Mouse (Mus musculus): Measurements from ENCODE around the gene Angptl4.
"Not testable (repeated sequence)": the region's sequence is repeated elsewhere in the genome, so short reads cannot be mapped to it uniquely, and the experiment has no call there.

Angptl4 gene

DNA sequence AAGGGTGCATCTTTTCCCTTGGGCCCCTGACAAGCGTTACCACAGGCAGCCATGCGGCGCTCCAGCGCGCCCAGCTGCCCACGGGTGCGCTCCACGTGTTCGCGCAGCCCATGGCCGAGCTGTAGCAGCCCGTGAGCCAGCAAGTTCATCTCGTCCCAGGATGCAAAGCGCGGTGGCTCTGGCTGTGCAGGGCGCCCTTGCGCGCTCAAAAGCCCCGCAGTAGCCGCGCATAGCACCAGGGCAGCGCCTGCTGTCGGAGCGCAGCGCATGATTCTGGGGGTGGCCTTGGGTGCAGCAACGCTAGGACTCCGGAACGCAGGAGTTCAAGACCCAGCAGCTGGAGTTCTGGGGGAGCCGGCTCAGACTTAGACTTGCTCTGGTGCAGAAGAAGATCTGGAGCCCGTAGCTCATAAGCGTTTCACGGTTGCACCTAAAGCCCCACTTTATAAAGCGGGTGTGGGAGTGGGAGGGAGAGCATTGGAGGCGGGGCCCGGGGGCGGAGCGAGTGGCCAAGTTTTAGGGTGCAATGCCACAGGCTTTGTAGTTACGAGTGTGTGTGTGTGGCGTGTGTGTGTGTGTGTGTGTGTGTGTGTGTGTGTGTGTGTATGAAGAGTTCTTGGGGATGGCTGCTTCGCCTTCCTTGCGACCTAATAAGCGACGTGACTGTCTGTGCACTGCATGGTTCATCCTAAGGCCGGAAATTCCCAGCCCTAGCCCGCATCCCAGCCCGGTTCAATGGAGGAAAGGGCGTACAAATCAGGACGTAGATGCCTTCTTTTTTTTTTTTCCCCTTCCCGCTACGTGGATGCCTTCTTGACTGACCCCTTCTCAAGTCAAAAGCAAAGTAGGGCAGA lies at the start of gene Angptl4:
Gene Angptl4 (minus strand): TSS at position 707 of the 854 bp plus-strand sequence.
- no peak for DNase-seq

DNA sequence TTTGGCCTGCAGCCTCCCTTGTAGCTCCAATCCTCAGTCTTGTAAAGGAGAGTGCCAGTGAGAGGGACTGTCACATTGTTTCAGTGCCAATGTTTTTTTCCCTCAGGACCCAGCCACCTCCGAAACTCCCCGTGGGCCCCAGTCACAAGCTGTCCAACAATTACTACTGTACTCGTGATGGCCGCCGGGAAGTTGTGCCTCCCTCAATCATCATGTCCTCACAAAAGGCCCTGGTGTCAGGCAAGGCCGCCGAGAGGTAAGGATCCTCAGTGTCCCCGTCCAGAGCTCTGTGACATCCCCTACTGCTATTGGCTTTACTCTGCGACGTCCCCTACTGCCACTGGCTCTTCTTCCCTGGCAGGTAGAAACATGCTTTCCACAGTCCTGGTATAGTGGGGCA lies 47.9 kb upstream of the Angptl4 start:
- no peak for DNase-seq

DNA sequence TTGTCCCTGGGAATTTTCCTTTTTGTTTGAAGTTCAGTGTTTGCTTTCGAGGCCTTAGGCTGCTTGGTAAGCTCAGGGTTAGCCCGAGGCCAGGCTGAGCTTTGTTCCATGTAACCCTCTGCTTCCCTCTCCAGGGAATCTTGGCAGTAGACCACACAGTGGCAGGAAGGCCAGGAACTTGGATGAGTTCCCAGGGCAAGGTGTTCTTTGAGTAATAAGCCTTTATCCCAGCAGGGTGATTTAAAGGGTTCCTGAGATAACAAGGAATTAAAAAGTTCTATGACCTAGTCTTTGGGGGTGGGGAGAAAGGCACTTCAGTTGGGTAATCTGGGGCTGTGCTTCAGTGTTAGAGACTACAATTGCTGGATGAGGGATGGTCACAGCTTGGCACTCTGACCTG lies 47.3 kb upstream of the Angptl4 start:
- DNase-seq, result peak; percentile 77

DNA sequence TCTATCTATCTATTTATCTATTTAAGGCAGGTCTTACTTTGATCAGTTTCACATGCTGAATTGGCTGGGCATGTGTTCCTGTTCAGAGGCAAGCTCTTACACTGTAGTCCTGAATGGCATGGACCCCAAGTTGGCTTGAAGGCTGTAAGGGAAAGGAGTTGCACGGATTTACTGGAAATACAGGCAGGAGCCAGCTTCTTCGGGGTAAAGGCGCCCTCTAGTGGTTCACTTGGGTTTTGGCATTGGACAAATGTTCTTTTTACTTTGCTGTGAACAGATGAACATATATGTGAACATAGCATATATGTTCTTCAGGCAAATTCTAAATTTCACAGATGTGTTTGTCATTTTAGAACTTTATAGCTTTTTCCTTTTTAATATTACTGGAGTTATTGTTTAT lies 45.2 kb upstream of the Angptl4 start:
- peak; percentile 86 for DNase-seq

DNA sequence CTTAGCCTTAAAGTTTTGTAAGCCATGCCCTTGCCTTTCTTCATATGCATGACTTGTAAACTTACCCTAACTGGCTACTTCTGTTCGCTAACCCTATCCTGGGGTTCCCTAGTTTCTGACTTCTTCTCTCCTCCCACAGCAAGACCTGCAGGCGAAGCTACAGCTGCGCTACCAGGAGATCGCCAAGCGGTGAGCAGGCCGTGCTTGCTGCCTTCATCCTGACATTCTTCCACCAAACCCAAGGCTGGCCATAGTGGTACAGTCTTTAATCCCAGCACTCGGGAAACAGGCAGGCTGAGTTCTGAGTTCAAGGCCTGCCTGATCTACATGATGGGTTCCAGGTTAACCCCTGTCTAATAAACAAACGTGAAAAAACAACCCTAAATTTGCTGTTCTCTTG lies 43.8 kb upstream of the Angptl4 start:
- DNase-seq, result no peak

DNA sequence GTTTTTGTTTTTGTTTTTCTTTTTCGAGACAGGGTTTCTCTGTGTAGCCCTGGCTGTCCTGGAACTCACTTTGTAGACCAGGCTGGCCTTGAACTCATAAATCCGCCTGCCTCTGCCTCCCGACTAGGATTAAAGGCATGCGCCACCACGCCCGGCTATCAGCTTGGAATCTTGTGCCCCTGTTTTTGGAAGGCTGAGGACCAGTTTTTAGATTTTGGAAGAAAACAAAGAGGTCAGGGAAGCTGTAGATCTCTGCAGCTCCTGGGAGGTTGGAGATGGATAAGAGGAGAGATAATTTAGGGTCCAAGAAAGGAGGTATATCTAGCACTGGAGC lies 43.3 kb upstream of the Angptl4 start:
- not testable (repeated sequence) for DNase-seq

DNA sequence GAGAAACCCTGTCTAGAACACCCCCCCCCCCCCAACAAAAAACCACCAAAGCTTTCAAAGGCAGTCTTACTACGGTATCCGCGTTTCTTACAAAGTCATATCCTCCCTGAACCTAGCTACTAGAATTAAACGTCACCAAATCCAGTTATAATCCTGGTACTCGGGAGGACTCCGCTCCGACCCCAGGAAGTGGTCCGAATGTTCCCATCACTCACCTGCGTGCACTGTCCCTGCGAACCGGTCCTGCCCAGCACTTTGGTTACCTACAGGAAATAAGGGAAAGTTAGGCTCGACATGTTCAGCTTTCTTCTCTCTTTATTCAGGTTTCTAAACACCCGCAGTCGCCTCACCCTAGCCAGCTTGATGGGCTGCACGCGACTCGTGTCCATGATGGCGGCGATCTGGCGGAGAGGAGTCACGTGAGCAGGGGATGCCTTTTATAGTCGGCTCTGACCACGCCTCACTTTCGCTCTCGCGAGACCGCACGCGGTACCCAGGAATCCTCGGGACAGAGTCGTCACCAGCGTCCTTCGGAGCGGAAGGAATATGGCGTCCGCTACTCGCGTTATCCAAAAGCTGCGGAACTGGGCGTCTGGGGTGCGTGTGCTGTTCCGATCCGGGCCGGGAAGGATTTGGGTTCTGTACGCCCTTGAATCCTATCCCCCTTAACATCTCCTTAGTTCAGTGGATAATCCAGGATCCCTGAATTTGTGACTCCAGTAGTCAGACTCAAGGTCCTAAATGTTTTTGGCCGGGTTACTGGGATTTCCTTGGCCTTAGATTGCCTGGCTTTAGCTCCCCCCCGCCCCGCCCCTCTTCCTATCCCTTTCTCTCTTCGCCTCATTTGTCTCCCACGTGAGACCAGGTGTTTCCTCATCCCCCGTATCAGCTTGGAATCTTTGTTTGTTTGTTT lies 42.7 kb upstream of the Angptl4 start, which contains the start of the genes Rps28 and Ndufa7:
Gene Rps28 (minus strand): TSS at position 479 of the 913 bp plus-strand sequence.
Gene Ndufa7 (plus strand): TSS at position 489 of the 913 bp plus-strand sequence.
- DNase-seq, result peak; percentile 97

DNA sequence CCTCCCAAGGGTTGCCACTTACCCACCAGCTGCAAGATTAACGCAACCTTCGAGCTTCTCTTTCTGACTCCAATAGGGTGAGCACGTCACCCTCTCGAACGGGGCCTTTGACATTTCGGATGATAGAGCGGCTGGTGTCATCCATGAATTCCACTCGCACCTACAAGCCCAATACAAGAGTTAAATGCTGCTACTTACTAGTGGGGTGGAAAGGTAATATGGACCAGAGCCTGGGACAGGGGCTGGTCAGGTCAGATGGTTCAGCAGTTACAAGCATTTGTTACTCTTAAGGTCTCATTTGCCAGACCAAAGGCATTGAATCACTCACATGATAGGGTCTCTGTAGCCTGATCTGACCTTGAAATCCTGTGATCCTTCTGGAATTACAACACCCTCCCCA lies 41.5 kb upstream of the Angptl4 start:
- not testable (repeated sequence) for DNase-seq

DNA sequence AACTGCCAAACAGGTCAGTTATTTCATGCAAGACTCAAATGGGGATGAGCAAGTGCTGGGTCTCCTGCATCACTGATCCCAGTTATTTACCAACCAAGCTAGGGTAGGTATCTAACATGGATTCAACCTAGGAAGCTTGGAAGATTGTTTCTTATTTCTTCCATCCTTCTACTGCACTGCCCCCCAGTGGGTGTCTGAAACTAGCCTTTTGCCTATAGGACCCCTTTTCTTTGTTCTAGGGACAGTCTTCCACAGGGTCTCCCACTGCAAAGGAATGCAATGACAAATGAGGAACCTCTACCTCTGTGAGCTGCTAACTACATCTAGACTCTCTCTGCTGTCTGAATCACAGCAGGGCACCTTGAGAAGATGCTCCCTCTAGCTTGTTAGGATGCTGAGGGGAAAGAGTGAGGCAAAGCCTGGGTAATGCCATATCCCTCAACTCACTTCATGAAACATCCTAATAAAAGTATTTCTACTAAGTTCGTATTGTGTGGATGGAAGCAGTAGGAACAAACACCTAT lies 40.9 kb upstream of the Angptl4 start:
- no peak for DNase-seq

DNA sequence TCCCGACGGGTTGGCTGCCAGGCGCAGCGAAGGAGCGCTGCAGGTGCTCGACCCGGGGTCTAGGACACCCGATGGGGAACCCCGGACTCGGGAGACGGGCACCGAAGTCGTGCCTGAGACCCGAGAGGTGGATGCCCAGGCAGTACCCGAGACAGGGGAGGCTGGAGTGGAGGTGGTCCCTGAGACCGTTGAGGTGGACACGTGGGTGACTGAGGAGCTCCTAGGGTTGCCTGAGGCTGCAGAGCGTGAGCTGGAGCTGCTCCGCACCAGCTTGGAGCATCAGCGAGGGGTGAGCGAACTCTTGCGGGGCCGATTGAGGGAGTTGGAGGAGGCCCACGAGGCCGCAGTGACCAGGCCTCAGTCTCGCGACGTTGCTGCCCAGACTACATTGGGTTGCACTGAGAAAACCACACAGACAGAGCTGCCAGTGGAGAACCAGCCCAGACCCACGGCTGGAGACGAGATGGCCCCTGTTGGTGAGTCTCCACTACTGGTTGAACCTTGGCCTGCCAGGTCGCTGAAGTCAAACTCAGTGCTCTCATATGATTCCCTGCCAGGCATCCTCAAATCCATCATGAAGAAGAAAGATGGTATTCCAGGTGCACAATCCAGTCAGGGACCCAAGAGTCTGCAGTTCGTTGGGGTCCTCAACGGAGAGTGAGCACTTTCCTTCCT lies 36.5 kb upstream of the Angptl4 start:
- DNase-seq, result peak; percentile 52

DNA sequence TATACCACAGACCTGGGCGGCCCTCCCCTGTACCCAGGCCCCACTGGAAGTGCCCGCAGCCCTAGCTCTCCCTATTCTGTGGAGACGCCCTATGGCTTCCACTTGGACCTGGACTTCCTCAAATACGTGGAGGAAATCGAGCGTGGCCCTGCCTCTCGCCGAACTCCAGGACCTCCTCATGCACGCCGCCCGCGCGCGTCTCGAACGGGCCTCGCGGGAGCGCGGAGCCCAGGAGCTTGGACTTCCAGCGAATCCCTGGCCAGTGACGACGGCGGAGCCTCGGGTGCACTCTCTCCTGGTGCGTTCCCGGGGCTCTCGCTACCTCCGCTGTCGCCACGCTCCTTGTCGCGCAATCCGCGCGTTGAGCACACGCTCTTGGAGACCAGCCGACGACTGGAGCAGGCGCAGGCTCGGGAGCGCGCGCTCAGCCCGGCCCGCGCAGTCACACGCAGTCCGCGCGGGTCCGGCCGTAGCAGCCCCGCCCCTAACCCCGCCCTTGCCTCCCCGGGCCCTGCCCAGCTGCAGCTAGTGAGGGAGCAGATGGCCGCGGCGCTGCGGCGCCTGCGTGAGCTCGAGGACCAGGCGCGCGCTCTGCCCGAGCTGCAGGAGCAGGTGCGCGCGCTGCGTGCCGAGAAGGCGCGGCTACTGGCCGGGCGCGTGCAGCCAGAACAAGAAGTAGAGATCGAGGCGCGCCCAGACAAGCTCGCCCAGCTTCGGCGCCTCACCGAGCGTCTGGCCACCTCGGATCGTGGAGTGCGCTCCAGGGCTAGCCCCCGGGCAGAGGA lies 35.7 kb upstream of the Angptl4 start:
- DNase-seq, result peak; percentile 91

DNA sequence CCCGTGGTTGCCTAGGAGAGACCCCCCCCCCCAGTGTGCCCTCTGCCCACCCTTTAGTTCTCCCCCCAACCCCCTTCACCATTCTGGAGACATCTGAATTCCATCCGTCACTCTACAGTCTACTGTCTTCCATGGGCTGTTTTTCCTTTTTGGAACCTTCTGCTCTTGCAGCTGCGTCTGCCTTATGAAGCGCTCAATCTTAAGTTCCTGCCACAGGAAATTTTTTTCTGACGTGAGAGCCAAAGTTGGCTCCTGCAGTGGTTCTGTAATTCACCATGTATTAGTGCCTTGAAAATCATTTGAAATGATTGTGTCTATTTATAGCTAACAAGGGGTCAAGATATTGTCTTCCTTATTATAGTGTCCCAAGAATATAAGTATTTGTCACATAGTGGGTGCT lies 35.0 kb upstream of the Angptl4 start:
- no peak for DNase-seq

DNA sequence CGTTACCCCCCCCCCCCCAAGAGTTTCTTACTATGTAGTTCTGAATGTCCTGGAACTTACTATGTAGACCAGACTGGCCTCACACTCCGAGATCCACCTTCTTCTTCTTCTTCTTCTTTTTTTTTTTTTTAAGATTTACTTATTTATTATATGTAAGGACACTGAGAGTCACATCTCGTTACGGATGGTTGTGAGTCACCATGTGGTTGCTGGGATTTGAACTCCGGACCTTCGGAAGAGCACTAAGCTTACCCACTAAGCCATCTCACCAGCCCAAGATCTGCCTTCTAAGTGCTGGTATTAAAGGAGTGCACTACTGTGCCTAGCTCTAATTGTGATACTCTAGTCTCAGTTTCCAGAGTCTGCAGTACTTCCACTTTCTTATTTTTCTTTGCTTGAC lies 33.8 kb upstream of the Angptl4 start:
- DNase-seq, result no peak

DNA sequence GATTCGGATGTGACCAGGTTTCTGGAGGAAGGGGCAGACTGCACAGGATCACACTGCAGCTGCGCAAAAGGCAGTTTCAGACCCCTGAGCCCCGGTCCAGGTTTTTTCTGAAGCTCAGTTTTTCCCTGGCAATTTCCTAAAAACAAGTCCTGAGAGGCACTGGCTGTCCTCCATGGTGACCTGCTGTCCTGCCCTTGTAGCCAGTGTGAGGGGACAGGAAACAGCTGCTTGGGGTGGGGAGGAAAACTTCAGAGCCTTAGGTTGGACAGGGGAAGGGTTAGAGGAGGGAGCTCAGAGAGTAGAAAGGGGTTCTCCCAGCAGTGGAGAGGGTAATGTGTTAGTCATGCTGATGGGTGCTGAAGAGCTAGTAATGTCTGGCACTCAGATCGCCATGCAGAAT lies 31.4 kb upstream of the Angptl4 start:
- DNase-seq, result no peak

DNA sequence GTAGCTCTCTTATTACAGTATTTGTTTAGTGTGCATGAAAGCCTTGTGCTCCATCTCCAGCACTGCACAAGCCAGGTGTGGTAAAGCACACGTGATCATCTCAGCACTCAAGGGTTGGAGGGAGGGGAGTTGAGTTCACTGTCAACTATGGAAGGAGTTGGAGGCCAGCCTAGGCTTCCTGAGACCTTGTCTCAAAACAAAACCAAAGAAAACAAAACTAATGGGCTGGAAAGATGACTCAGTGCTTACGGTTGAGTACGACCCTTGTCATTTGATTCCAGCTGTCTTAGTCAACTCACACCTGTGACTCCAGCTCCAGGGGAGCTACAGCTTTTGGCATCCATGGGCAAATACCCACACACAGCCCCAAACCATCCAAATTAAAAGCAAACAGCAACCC lies 30.8 kb upstream of the Angptl4 start:
- no peak for DNase-seq

DNA sequence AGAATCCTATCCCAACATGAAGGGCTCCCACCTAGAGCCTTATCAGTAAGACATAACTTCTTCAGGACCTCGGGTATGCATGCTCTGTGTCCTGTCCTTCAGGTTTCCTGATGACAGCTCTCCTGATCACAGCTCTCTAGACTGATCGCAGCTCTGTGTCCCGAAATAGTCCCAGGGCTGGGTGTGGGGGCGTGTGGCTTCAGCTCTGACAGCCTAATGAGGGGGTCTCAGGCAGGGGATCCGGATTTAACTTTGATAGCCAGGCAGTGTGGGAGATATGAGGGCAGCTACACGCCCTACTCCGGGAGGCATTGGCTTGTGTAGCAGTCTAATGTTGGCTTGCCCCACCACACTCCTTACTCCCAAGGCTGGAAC lies 29.5 kb upstream of the Angptl4 start:
- no peak for DNase-seq

DNA sequence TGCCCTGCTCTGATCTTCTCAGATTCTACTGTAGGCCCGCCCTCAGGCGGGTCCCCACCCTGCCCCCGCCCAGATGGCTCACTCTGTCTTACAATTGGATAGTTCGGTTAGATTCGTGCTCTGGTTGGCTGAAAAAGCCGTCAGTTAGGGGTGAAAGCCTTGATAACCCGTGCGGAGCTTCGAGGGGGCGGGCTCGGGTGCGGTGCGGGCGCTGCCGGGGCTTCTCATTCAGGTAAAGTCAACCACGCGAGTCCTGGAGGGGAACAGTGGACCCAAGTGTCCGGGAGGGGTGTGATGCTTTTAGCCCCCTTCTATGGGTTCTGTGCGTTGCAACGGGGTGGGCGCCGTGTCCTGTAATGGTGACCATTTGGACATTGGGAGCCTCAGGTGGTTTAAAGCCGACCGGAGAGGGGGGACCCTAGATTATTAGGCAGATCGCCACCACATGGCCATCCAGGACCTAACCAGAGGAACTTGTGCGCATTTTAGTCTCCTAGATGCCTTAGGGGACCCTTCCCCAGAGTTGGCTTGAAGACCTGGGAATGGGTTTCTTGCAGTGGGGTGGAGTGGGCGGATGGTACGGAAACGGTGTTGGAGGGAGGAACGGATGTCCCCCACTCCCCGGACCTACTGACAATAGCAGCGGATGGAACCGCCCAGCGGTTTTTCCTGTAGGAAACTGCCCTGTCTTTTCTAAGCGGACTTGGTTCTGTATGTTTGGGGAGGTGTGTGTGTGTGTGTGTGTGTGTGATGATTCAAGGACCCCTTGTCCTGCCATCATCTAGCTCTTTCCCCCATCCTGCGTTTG lies 28.9 kb upstream of the Angptl4 start, which contains the start of gene Kank3:
Gene Kank3 (plus strand): TSS at position 186 of the 808 bp plus-strand sequence.
- peak; percentile 80 for DNase-seq

DNA sequence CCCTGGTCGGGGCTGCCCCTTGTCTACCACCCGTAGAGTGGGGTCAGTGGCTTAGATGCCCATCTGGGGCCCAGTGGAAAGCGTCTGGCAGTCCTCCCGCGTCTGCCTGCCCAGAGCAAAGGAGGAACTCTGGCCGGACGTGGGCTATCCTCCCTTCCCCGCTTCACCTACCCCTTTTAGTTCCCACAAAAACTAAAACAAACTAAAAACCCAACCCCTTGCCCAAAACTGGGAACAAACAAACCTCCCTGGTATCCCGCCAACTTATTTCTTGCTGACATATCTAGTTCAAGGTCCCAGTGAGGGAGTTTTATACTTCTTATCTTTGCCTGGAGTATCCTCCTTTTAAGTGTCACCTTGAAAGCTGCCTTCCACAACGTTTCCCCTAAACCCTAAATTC lies 26.6 kb upstream of the Angptl4 start:
- no peak for DNase-seq

DNA sequence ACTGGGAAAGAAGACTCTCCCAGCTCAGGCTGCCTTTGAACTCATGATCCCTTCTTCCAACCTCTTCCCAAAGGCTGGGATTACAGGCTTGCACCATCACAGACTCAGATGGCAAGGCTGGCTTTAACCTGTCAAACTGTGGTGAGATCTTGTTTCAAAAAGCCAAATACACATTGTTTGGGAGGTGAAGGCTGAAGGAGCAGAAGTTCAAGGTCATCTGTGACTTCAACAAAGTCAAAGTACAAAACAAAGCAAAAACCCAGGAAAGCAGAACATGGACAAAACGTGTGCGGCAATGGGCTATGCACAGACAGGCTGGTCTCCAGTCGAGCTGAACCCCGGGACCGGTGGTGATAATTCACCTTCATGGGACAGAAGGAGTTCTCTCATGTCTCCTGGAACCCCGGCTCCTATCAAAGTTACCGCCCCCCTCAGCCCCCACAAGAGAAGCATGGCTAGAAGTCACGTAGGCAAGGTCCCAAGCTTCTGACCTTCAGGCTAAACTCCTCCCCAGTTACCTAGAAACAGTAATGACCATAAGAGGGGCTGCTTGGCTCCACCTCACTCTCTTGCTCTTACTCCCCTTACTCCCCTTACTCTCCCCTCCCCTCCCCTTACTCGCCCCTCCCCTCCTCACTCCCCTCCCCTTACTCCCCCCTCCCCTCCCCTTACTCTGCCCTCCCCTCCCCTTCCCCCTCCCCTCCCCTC lies 25.7 kb upstream of the Angptl4 start:
- no peak for DNase-seq

DNA sequence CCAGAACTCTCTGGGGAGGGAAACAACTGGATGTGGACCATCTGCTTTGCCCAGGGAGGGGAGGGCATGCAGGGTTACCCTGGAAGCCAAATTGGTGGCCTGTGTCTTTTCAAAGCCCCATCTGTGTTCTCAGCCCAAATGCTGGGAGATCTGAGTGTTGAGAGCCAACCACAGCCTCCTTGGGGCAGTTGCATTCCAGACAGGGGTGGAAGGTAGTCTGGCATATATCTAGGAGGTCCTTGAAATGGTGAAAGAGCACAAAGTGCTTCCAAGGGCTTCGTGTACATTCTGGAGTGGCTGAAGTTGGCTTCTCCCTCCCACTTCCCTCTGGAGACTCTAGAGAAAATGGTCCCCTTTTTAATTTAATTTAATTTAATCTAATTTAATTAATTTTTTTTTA lies 23.1 kb upstream of the Angptl4 start:
- no peak for DNase-seq

DNA sequence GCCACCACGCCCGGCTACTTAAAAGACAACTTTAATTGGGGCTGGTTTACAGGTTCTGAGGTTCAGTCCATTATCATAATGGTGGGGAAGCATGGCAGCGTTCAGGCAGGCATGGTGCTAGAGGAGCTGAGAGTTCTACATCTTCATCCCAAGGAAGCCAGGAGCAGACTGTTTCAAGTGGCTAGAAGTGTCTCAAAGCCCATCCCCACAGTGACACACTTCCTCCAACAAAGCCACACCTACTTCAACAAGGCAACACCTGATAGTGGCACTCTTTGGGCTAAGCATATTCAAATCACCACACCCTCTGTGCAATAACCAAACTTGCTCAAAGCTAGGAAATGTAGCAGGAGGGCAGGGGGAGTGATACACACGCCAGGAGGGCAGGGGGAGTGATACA lies 22.6 kb upstream of the Angptl4 start:
- no peak for DNase-seq
